Mouse (Mus musculus) stomach, postnatal 0 days (tissue): ENCODE measurements at regions not wholly inside any gene's neighbourhood (a gene's known extent, or its start where the extent isn't known, plus 50 kb on each side); places are given as distances from the start of the nearest gene placed in this dataset.

Source experiments
- CTCF ChIP-seq: IDR thresholded peaks from 2 replicates; pipeline ENCODE4 v1.5.1; 2016; ENCODE audit warnings: antibody characterized with exemption, low read depth, mild to moderate bottlenecking, moderate library complexity
- EP300 ChIP-seq: optimal IDR thresholded peaks from 2 replicates; pipeline ENCODE3; 2016; ENCODE audit warnings: antibody characterized with exemption

DNA sequence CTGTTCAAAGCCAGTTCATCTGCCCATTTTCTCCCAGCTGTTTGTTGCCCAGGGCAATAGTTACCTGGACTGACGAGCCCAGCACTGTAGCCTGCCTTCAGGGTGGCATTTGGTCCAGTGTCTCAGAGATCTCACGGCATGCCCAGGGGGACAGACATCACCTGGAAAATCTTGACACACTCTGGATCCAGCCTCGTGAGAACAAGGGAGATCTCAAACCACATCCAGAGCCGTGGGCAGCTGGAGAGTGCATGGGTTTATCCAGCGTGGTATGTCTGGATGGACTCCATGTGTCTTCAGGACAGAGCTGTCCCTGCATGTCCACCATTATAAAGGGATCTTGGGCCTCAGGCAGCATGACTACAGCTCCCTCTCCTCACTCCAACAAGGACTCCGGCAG, 116.6 kb upstream of the Zdhhc25 start:
- TF ChIP-seq CTCF, result no peak
- TF ChIP-seq EP300, result no peak
